Mouse (Mus musculus): ENCODE measurements around the gene Sh3gl1. TPM values are rescaled to one million over a fixed set of nuclear protein-coding genes. Genes with fewer than 3 reads are reported as not detected.
A peak's percentile ranks its signal among the peaks of the same experiment; 100 is the strongest.

Sh3gl1 gene
- polyA plus RNA-seq, 1 experiment from 2014 or later: 96.3 TPM

DNA sequence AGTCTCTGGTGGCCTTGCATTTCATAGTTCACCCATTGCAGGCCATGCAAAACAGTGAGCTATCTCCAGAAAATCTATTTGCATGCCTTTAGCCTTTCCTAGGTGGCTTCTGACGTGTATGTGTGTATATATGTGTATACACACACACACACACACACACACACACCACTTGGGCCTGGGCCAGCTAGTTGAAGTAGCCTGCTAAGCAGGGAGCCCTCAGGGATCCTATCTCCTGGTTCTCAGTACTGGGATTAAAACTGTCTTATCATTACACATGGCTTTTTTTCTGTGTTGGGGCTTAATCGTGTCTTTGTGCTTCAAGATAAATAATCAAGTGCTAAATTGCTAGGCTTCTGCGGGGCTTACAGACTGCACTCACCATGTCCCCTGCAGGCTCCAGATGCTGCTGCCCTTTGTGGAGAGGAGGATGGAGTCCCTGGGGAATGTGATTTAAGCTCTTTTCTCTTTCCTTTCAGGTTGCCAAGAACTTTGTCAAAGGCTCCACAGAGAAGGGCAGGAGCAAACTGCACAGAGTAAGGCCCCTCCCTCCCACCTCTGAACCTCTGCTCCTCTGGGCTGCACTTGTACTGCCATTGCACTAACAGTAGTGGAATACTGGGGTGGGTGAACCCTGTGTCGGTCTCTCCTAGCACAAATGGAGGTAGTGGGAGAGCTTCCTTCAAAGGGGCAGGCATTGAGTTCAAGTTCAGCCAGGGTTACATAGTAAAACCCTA lies 19.7 kb upstream of the Sh3gl1 start:
- H3K9ac ChIP-seq (replicated peaks; ENCODE audit: low read length): no peak overlapping the region
- H3K27me3 ChIP-seq (ENCODE audit: control insufficient read depth, insufficient read depth, low read length): no peaks in the 10 kb centered on the region
- H3K27ac ChIP-seq (replicated peaks; ENCODE audit: low read depth, low read length): 0 out of 2 replicates have a peak overlapping the region, but pooled peaks have one; percentile 26
- no peaks in the 10 kb centered on the region for H3K9me3 ChIP-seq (ENCODE audit: control insufficient read depth, low read length)
- H3K4me1 ChIP-seq (ENCODE audit: control insufficient read depth, insufficient read depth, low read length): no peaks in the 10 kb centered on the region
- no peak overlapping the region for H3K4me2 ChIP-seq (ENCODE audit: low read length)
- 53% methylated on average over 4 of the region's 4 CpGs for WGBS
- peaks cover 17% of the 10 kb centered on the region for H3K36me3 ChIP-seq (ENCODE audit: control insufficient read depth, insufficient read depth, low read length)
- peak; percentile 65 for ATAC-seq (ENCODE audit: low FRiP score, low TSS enrichment)
- peak; percentile 61 for DNase-seq
- no peak overlapping the region for H3K4me3 ChIP-seq (replicated peaks; ENCODE audit: low read depth, low read length)

- DNase-seq: no peak
Observed at GRCm38 (mm10) chr17:56054938-56055337, 18.5 kb upstream of the Sh3gl1 start.

DNA sequence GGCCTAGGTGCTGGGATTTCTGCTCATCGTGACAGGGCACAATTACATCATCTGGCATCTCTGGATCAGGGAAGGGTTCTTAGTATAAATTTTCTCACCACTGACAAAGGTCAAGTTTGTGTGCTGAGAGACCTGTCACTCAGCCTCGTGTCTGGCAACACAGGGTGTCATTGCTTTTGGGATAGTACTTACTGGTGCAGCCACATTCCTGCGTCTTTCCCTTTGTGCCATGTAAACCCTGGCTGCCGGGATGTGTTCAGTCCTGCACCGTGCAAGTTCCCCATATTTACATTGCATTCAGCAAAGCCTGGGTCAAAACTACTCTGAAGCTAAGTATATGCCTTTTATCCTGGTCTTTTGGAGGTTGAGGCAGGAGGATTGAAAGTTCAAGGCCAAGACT lies 14.9 kb upstream of the Sh3gl1 start:
- Histone ChIP-seq H3K4me1 (ENCODE audit: control insufficient read depth, insufficient read depth, low read length) (no peaks in the 10 kb centered on the region), H3K4me2 (ENCODE audit: low read length) (no peak overlapping the region), H3K4me3 (replicated peaks; ENCODE audit: low read depth, low read length) (no peak overlapping the region), H3K27ac (replicated peaks; ENCODE audit: low read depth, low read length) (no peak overlapping the region), H3K9ac (replicated peaks; ENCODE audit: low read length) (no peak overlapping the region), H3K27me3 (ENCODE audit: control insufficient read depth, insufficient read depth, low read length) (no peaks in the 10 kb centered on the region), H3K36me3 (ENCODE audit: control insufficient read depth, insufficient read depth, low read length) (peaks cover 15% of the 10 kb centered on the region), H3K9me3 (ENCODE audit: control insufficient read depth, low read length) (no peaks in the 10 kb centered on the region)
- 92% methylated on average over 5 of the region's 5 CpGs for WGBS
- DNase-seq (no peak), ATAC-seq (ENCODE audit: low FRiP score, low TSS enrichment) (no peak)

More at GRCm38 (mm10) chr17:56054938-56055337, 18.5 kb upstream of the Sh3gl1 start:
- ATAC-seq (ENCODE audit: low FRiP score, low TSS enrichment): no peak
- Histone ChIP-seq H3K9ac (replicated peaks; ENCODE audit: low read length) (no peak overlapping the region), H3K36me3 (ENCODE audit: control insufficient read depth, insufficient read depth, low read length) (peaks cover 17% of the 10 kb centered on the region), H3K9me3 (ENCODE audit: control insufficient read depth, low read length) (no peaks in the 10 kb centered on the region), H3K27ac (replicated peaks; ENCODE audit: low read depth, low read length) (no peak overlapping the region), H3K27me3 (ENCODE audit: control insufficient read depth, insufficient read depth, low read length) (no peaks in the 10 kb centered on the region), H3K4me1 (ENCODE audit: control insufficient read depth, insufficient read depth, low read length) (no peaks in the 10 kb centered on the region), H3K4me3 (replicated peaks; ENCODE audit: low read depth, low read length) (no peak overlapping the region), H3K4me2 (ENCODE audit: low read length) (no peak overlapping the region)

DNA sequence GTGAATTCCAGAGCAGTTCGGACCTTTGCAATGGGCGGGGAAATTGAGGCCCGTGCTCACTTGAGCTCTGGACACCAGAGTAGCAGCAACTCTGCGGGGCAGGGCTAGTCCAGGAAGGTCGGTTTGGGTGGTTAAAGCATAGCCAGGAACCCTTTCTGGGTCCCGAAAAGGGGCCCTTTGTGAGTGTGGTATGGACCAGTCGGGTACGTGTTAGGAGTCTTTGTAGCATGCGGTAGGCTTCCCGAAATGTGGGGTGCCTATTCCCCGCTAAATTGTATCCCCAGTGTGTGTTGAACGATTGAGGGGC lies 4.4 kb upstream of the Sh3gl1 start:
- Histone ChIP-seq H3K27ac (replicated peaks; ENCODE audit: low read depth, low read length) (no peak overlapping the region), H3K36me3 (ENCODE audit: control insufficient read depth, insufficient read depth, low read length) (peaks cover 2% of the 10 kb centered on the region; the same call in 1 of the 2 replicates), H3K27me3 (ENCODE audit: control insufficient read depth, insufficient read depth, low read length) (no peaks in the 10 kb centered on the region), H3K4me1 (ENCODE audit: control insufficient read depth, insufficient read depth, low read length) (peaks cover 8% of the 10 kb centered on the region; the same call in 1 of the 2 replicates), H3K9ac (replicated peaks; ENCODE audit: low read length) (peak overlapping the region; percentile 60), H3K4me3 (replicated peaks; ENCODE audit: low read depth, low read length) (peak overlapping the region; percentile 77), H3K4me2 (ENCODE audit: low read length) (peak overlapping the region; percentile 91), H3K9me3 (ENCODE audit: control insufficient read depth, low read length) (no peaks in the 10 kb centered on the region)
- DNase-seq (no peak), ATAC-seq (ENCODE audit: low FRiP score, low TSS enrichment) (no peak)
- WGBS: 3% methylated on average over 12 of the region's 12 CpGs

GRCm38 (mm10) chr17:56040030-56040856 lies 3.8 kb upstream of the Sh3gl1 start, which contains the start of gene Chaf1a:
Chaf1a (plus strand) TSS chr17:56040439.
- H3K4me1 ChIP-seq (ENCODE audit: control insufficient read depth, insufficient read depth, low read length): peaks cover 13% of the 10 kb centered on the region
- no peaks in the 10 kb centered on the region for H3K9me3 ChIP-seq (ENCODE audit: control insufficient read depth, low read length)
- peak within 1 kb of the TSS; percentile 76 for H3K27ac ChIP-seq (replicated peaks; ENCODE audit: low read depth, low read length)
- peaks cover 2% of the 10 kb centered on the region; the same call in 1 of the 2 replicates for H3K36me3 ChIP-seq (ENCODE audit: control insufficient read depth, insufficient read depth, low read length)
- DNase-seq (peak; percentile 100), ATAC-seq (ENCODE audit: low FRiP score, low TSS enrichment) (peak; percentile 87)
- under 1% methylated on average over 68 of the region's 68 CpGs for WGBS
- peak within 1 kb of the TSS; percentile 77 for H3K4me3 ChIP-seq (replicated peaks; ENCODE audit: low read depth, low read length)
- peak within 1 kb of the TSS; percentile 91 for H3K4me2 ChIP-seq (ENCODE audit: low read length)
- H3K27me3 ChIP-seq (ENCODE audit: control insufficient read depth, insufficient read depth, low read length): no peaks in the 10 kb centered on the region
- H3K9ac ChIP-seq (replicated peaks; ENCODE audit: low read length): peak within 1 kb of the TSS; percentile 60

DNA sequence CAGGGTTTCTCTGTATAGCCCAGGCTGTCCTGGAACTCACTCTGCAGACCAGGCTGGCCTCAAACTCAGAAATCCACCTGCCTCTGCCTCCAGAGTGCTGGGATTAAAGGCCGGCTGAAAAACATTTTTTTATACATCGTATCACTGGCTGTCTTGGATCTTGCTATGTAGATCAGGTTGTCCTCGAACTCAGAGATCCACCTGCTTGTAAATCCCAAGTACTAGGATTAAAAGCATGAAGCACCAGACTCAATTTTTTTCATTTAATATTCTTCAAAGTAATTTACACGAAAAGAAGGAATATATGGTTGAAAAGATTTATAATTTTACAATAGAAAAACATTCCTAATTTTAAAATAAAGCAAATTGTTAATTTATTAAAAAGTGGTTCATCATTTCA lies 2.9 kb upstream of the Sh3gl1 start:
- no peak for ATAC-seq (ENCODE audit: low FRiP score, low TSS enrichment)

GRCm38 (mm10) chr17:56038583-56039261 lies 2.3 kb upstream of the Sh3gl1 start:
- no peak for DNase-seq
- Histone ChIP-seq H3K4me1 (ENCODE audit: control insufficient read depth, insufficient read depth, low read length) (peaks cover 18% of the 10 kb centered on the region), H3K9ac (replicated peaks; ENCODE audit: low read length) (no peak overlapping the region), H3K36me3 (ENCODE audit: control insufficient read depth, insufficient read depth, low read length) (peaks cover 12% of the 10 kb centered on the region), H3K4me3 (replicated peaks; ENCODE audit: low read depth, low read length) (no peak overlapping the region), H3K27me3 (ENCODE audit: control insufficient read depth, insufficient read depth, low read length) (no peaks in the 10 kb centered on the region), H3K27ac (replicated peaks; ENCODE audit: low read depth, low read length) (no peak overlapping the region), H3K4me2 (ENCODE audit: low read length) (no peak overlapping the region), H3K9me3 (ENCODE audit: control insufficient read depth, low read length) (no peaks in the 10 kb centered on the region)
- 89% methylated on average over 8 of the region's 8 CpGs for WGBS
- ATAC-seq (ENCODE audit: low FRiP score, low TSS enrichment): no peak

More for the DNA sequence above, 2.9 kb upstream of the Sh3gl1 start:
- Histone ChIP-seq H3K27me3 (ENCODE audit: control insufficient read depth, insufficient read depth, low read length) (no peaks in the 10 kb centered on the region), H3K9ac (replicated peaks; ENCODE audit: low read length) (no peak overlapping the region), H3K27ac (replicated peaks; ENCODE audit: low read depth, low read length) (no peak overlapping the region), H3K4me2 (ENCODE audit: low read length) (peak overlapping the region; percentile 91), H3K36me3 (ENCODE audit: control insufficient read depth, insufficient read depth, low read length) (peaks cover 8% of the 10 kb centered on the region), H3K9me3 (ENCODE audit: control insufficient read depth, low read length) (no peaks in the 10 kb centered on the region), H3K4me3 (replicated peaks; ENCODE audit: low read depth, low read length) (peak overlapping the region; percentile 77), H3K4me1 (ENCODE audit: control insufficient read depth, insufficient read depth, low read length) (peaks cover 18% of the 10 kb centered on the region)
- 83% methylated on average over 4 of the region's 4 CpGs for WGBS
- DNase-seq: no peak

GRCm38 (mm10) chr17:56036901-56037287 lies 459 bp upstream of the Sh3gl1 start:
- Histone ChIP-seq H3K27me3 (ENCODE audit: control insufficient read depth, insufficient read depth, low read length) (no peaks in the 10 kb centered on the region), H3K4me2 (ENCODE audit: low read length) (peak overlapping the region; percentile 36), H3K4me3 (replicated peaks; ENCODE audit: low read depth, low read length) (peak overlapping the region; percentile 88), H3K9ac (replicated peaks; ENCODE audit: low read length) (peak overlapping the region; percentile 80; the same call in 1 of the 2 replicates), H3K27ac (replicated peaks; ENCODE audit: low read depth, low read length) (peak overlapping the region; percentile 2; the same call in 1 of the 2 replicates), H3K9me3 (ENCODE audit: control insufficient read depth, low read length) (no peaks in the 10 kb centered on the region), H3K4me1 (ENCODE audit: control insufficient read depth, insufficient read depth, low read length) (peaks cover 18% of the 10 kb centered on the region), H3K36me3 (ENCODE audit: control insufficient read depth, insufficient read depth, low read length) (peaks cover 21% of the 10 kb centered on the region)
- ATAC-seq (ENCODE audit: low FRiP score, low TSS enrichment): peak; percentile 16
- no peak for DNase-seq
- 34% methylated on average over 13 of the region's 13 CpGs for WGBS

Data from midbrain, embryonic 14.5 days (tissue).